Mouse (Mus musculus) erythroid progenitor cell, adult 5-6 weeks (primary cell): ENCODE results near the gene Psmc3ip. TPM values are rescaled to one million over a fixed set of nuclear protein-coding genes. Genes with fewer than 3 reads are reported as not detected.

ENCODE experiments used
- ATAC-seq: replicated peaks from 2 replicates; pipeline ENCODE4 v1.8.0; 2016; ENCODE audit warnings: moderate number of reproducible peaks, mild to moderate bottlenecking, moderate TSS enrichment, inconsistent platforms; ENCODE audit not compliant: poor library complexity, low FRiP score, severe bottlenecking
- total RNA-seq, 2 experiments: library from RNA; stranded (forward) in 1 of 2; stranded (reverse) in 1 of 2; fragments of 150-400 nt in 1 of 2; fragments of 186-747, 209-891 nt in 1 of 2; gene quantifications; 2 replicates each; pipeline versions ENCODE4 v1.2.3 to v1.2.4; 2015 to 2017; ENCODE audit warnings: low replicate concordance in 2 of 2

Psmc3ip gene
- total RNA-seq, 2 experiments from 2014 or later, result 5.9 to 29.0 TPM

DNA sequence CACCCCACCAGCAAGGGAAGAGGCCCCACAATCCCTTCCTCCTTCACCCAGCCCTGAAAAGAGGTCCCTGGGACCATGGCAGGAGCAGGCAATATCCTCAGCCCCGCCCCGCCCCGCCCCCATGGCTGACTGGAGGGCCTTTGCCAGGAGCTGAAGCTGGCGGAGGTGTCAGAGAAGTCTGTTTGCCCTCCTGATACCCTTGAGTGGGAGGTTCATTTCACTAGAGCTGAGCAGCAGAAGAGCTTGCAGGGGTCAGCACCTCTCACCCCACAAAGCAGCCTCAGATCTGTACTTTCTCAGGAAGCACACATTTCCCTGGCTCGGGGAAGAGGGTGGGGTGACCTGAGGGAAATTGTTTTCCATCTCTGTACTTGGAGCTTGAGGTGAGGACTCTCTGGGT lies 36.5 kb downstream of the Psmc3ip start:
- no peak for ATAC-seq

DNA sequence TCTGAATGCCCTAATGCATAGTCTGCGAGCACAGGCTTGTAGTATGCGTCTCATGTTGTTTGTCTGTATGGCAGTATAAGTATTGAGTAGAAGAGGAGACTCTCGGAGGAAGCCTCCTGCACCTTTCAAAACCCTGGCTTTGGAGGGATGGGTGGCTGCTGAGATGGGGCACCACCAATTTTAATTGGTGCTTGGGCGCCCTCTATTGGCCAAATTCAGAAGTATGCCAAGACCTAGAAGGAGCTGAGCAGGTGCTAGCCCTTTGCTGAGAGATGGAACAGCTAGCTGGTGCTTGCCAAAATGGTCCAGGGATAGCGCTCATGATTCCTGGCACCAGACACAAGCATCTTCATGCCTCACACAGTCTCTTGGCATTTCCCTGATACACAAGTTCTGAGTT lies 37.4 kb downstream of the Psmc3ip start:
- peak; percentile 67 for ATAC-seq

DNA sequence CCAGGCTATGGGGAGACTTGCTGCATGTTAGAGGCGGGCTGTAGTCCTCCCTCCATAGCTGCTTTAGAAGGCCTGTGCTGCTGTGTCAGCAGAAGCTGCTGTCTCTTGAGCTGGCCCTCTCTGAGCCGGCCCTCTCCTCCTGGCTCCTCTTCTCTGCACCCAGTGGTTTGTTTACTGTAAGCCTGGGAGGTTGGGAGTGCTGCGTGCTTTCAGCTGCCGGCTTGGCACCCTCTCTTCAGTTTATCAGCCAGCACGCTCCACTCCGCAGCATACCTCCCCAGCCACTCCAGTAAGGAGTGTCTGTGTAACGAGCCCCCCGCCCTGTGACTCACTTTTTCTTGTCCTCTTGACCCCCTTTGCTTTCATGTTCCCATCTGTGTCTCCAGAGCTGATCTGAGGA lies 38.4 kb downstream of the Psmc3ip start:
- no peak for ATAC-seq

DNA sequence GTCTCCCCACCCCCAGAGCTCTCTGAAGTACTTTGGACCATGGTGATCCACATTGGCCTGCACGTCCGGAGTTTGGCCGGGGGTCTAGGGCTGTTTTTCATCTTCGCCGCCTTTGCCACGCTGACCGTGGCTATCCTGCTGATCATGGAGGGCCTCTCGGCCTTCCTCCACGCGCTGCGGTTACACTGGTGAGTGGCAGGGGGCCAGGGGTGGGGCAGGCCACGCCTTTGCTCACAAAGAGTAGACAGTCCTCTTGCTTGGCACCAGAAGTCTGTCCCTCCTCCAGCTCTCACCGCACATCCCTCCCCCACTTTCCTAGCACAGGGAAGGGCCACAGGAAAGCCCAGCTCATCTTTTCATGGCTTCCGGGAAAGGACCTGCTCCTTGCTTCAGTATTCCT lies 39.8 kb downstream of the Psmc3ip start:
- ATAC-seq, result no peak

DNA sequence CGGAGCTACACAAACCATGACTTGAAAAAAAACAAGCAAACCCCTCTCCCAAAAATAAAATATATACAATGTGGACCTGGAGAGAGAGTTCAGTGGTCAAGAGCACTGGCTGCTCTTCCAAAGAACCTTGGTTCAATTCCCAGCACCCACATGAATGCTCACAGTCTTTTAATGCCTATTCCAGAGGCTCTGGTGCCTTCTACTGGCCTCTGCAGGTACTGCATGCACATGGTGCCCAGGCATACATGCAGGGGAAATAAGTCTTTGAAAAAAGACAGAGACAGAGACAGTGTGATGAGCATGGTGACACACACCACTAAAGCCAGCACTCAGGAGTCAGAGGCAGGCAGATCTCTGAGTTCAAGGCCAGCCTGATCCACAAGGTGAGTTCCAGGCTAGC lies 41.3 kb downstream of the Psmc3ip start:
- no peak for ATAC-seq

DNA sequence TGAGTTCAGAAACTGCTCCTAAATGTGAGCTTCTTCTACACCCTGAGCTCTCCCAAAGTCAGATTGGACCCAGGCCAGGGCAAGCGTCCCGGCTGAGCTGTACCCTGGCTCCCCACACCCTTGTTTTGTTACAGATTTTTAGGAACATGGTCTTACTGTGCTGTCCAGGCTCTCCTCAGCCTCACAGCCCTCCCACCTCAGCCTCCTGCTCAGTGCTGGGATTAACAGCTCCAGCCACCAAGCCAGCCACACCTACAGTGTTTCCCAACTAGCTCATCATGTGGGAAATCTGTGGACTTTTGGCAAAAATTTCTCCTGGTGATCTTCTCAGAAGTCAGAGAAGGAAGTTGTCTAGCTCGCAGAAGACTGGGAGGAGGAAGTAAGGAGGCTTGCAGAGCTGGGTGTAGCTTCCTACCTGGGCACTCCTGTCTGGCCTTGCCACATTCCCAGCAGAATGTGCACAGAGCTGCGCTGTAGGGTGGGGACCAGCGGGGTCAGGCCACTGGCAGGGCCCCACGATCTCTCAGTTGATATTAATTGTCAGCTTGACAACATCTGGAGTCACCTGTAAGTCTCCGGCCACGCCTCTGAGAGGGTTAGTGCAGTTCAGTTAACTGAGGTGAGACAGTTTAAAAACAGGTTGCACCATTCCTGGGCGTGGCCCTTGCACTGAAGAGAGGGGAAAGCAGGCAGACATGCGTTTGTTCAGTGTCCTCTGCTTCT lies 42.3 kb downstream of the Psmc3ip start:
- no peak for ATAC-seq

DNA sequence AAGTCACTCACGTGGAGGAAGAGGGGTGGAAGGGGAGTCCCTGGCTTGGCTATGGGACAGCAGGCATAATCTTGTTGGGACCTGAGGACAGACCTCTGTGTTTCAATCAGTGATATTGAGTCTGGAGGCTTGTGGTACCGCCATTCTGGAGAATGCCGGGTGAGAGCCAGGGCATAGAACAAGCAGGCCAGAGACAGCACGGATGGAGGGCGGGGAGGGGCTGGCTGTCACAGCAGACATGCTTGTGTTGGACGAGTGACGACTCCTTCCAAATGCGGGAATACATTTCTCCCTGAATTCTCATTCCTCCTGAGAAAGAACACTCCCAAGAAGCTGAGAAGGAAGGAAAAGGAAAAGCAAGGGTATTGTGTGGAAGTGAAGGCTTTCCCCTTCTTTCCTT lies 43.6 kb downstream of the Psmc3ip start:
- no peak for ATAC-seq

DNA sequence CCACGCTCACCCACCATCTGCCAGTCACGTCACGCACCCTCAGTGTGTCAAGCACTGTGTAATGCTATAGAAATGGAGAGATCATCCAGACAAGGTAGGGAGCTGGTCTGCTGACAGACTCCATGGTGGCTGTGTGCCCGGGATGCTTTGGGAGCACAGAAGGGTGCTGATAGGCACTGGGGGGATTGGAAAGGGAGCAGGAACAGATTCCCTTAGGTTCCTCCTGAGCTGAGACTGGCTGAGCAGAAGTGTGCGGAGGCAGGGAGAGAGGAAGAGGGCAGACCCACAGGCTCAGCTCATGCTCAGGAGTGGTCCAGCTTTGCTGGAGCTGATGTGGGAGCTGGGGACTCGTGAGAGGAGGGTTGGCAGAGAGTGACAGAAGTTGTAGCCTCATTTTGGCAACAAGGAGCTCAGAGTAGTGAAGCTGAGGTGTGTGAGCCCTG lies 44.2 kb downstream of the Psmc3ip start:
- ATAC-seq, result no peak

DNA sequence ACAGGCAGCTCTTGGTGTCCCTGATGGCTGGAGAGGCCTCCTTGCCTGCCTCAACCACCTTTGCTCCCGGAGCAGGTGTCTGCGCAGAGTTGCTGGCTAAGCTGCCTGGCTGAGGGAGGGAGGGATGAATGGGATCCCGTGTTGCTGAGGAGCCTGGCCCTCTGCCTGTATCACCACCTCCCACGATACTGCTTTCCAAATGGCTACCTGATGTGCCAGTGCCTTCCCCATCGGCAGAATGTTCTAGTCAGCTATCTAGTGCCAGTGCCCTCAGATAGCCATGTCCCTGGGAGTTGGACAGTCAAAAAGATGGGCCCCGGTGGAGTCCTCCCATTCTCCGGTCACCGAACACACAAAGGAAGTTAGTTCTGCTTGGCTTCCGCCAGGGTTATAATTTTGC lies 44.9 kb downstream of the Psmc3ip start:
- no peak for ATAC-seq

DNA sequence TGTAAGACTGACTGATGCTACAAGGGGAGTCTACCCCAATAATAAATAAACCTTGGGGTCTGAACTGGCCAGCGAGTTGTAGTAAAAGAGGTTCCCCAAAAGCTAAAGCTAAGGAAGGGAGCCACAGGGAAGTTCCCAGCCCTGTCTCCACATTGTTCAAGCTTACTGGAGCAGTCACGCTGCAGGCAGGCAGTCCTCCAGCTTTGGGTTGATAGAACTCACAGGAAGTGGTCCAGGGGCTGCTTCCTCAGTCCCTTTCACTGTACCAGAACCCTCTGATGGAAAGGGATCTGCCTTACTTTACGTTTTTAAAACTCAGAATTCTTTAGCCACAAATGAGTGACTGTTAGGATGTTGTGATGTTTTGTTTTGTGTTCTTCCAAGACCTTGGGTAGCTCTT lies 47.7 kb downstream of the Psmc3ip start:
- no peak for ATAC-seq

DNA sequence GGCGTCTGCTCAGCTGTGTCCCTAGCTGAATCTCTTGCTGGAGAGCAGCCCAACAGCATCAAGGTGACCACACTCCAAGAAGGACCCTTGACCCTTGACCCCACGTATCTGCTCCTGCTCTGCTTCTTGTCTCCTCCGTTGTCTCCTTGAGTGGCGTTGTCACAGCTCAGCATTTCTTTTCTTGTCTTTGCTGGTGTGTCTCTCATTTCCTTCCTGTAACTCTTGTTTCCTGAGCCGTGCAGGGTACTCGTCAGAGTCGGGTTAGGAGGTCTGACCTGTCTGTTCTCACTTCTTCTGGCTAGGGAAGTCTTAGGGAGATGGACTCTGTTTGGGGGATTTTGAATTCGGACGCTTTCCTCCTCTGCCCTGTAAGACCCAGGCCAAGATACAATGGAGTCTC lies 48.8 kb downstream of the Psmc3ip start:
- no peak for ATAC-seq

DNA sequence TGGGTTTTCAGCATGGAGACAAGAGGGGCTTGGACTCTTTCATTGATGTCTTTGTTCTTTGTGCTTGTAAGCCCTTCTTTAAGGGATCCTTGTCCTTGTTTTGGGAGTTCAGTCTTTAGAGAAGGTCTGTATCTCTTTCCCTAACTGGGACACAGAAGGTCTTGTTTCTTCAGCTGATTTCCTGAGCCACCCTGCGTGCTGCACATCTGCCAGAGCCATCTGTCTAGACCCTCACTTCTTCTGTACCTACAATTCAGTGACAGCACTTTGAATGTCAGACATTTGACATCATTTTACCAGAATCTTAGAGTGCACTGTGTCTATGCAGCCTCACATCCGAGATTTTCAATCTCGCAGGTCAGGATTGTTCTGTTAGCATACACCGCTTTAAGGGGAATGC lies 49.4 kb downstream of the Psmc3ip start:
- no peak for ATAC-seq

Other genes with a start within 250 kb of the Psmc3ip start
- 5.9 and 10.1 TPM in 2 replicates for gene Stat5b, start 244.7 kb downstream of the Psmc3ip start, total RNA-seq (2015; ENCODE audit: low replicate concordance)
- gene Stat5b, start 244.7 kb downstream of the Psmc3ip start, total RNA-seq (2017; ENCODE audit: low replicate concordance), result 7.0 and 10.3 TPM in 2 replicates
- 3.2 and 7.5 TPM in 2 replicates for gene Stat5a, start 236.1 kb downstream of the Psmc3ip start, total RNA-seq (2015; ENCODE audit: low replicate concordance)
- 5.3 and 5.4 TPM in 2 replicates for gene Stat5a, start 236.1 kb downstream of the Psmc3ip start, total RNA-seq (2017; ENCODE audit: low replicate concordance)
- gene Stat3, start 155.9 kb downstream of the Psmc3ip start, total RNA-seq (2015; ENCODE audit: low replicate concordance), result 31.0 and 31.4 TPM in 2 replicates
- gene Stat3, start 155.9 kb downstream of the Psmc3ip start, total RNA-seq (2017; ENCODE audit: low replicate concordance), result 26.2 and 26.6 TPM in 2 replicates
- gene Cavin1, start 124.5 kb downstream of the Psmc3ip start, total RNA-seq (2015; ENCODE audit: low replicate concordance), result not detected in 2 replicates
- gene Cavin1, start 124.5 kb downstream of the Psmc3ip start, total RNA-seq (2017; ENCODE audit: low replicate concordance), result not detected in 2 replicates
- gene Atp6v0a1, start 86.0 kb downstream of the Psmc3ip start, total RNA-seq (2015; ENCODE audit: low replicate concordance), result 316 and 341 TPM in 2 replicates
- gene Atp6v0a1, start 86.0 kb downstream of the Psmc3ip start, total RNA-seq (2017; ENCODE audit: low replicate concordance), result 355 and 494 TPM in 2 replicates
- 2.2 and 3.8 TPM in 2 replicates for gene Naglu, start 25.4 kb downstream of the Psmc3ip start, total RNA-seq (2015; ENCODE audit: low replicate concordance)
- gene Naglu, start 25.4 kb downstream of the Psmc3ip start, total RNA-seq (2017; ENCODE audit: low replicate concordance), result 4.5 and 9.9 TPM in 2 replicates
- gene Hsd17b1, start 17.0 kb downstream of the Psmc3ip start, total RNA-seq (2015; ENCODE audit: low replicate concordance), result 2.2 TPM in 1 of 2 replicates, not detected in the other
- 0.26 TPM in 1 of 2 replicates, not detected in the other for gene Hsd17b1, start 17.0 kb downstream of the Psmc3ip start, total RNA-seq (2017; ENCODE audit: low replicate concordance)
- 2.5 and 3.8 TPM in 2 replicates for gene Coasy, start 12.9 kb downstream of the Psmc3ip start, total RNA-seq (2015; ENCODE audit: low replicate concordance)
- gene Coasy, start 12.9 kb downstream of the Psmc3ip start, total RNA-seq (2017; ENCODE audit: low replicate concordance), result 1.7 and 6.8 TPM in 2 replicates
- 36.0 and 43.6 TPM in 2 replicates for gene Mlx, start 8.2 kb downstream of the Psmc3ip start, total RNA-seq (2015; ENCODE audit: low replicate concordance)
- 16.8 and 26.4 TPM in 2 replicates for gene Mlx, start 8.2 kb downstream of the Psmc3ip start, total RNA-seq (2017; ENCODE audit: low replicate concordance)
- 24.5 and 25.6 TPM in 2 replicates for gene Retreg3, start 24.5 kb upstream of the Psmc3ip start, total RNA-seq (2015; ENCODE audit: low replicate concordance)
- 38.7 and 57.9 TPM in 2 replicates for gene Retreg3, start 24.5 kb upstream of the Psmc3ip start, total RNA-seq (2017; ENCODE audit: low replicate concordance)
- 29.3 and 38.2 TPM in 2 replicates for gene Tubg1, start 24.5 kb upstream of the Psmc3ip start, total RNA-seq (2015; ENCODE audit: low replicate concordance)
- gene Tubg1, start 24.5 kb upstream of the Psmc3ip start, total RNA-seq (2017; ENCODE audit: low replicate concordance), result 30.8 and 40.7 TPM in 2 replicates
- gene Tubg2, start 60.5 kb upstream of the Psmc3ip start, total RNA-seq (2015; ENCODE audit: low replicate concordance), result not detected in 2 replicates
- not detected in 2 replicates for gene Tubg2, start 60.5 kb upstream of the Psmc3ip start, total RNA-seq (2017; ENCODE audit: low replicate concordance)
- not detected in 2 replicates for gene Cntnap1, start 75.1 kb upstream of the Psmc3ip start, total RNA-seq (2015; ENCODE audit: low replicate concordance)
- not detected in 2 replicates for gene Cntnap1, start 75.1 kb upstream of the Psmc3ip start, total RNA-seq (2017; ENCODE audit: low replicate concordance)
- not detected in 2 replicates for gene Plekhh3, start 75.9 kb upstream of the Psmc3ip start, total RNA-seq (2015; ENCODE audit: low replicate concordance)
- gene Plekhh3, start 75.9 kb upstream of the Psmc3ip start, total RNA-seq (2017; ENCODE audit: low replicate concordance), result not detected in 2 replicates
- gene Ccr10, start 80.0 kb upstream of the Psmc3ip start, total RNA-seq (2015; ENCODE audit: low replicate concordance), result not detected in 2 replicates
- gene Ccr10, start 80.0 kb upstream of the Psmc3ip start, total RNA-seq (2017; ENCODE audit: low replicate concordance), result not detected in 2 replicates
- 32.3 and 58.4 TPM in 2 replicates for gene Ezh1, start 131.0 kb upstream of the Psmc3ip start, total RNA-seq (2015; ENCODE audit: low replicate concordance)
- gene Ezh1, start 131.0 kb upstream of the Psmc3ip start, total RNA-seq (2017; ENCODE audit: low replicate concordance), result 43.8 and 53.9 TPM in 2 replicates
- gene Ramp2, start 150.6 kb upstream of the Psmc3ip start, total RNA-seq (2015; ENCODE audit: low replicate concordance), result not detected in 2 replicates
- not detected in 2 replicates for gene Ramp2, start 150.6 kb upstream of the Psmc3ip start, total RNA-seq (2017; ENCODE audit: low replicate concordance)
- 133 and 142 TPM in 2 replicates for gene Vps25, start 158.3 kb upstream of the Psmc3ip start, total RNA-seq (2015; ENCODE audit: low replicate concordance)
- gene Vps25, start 158.3 kb upstream of the Psmc3ip start, total RNA-seq (2017; ENCODE audit: low replicate concordance), result 27.3 and 31.7 TPM in 2 replicates
- 0.72 and 5.9 TPM in 2 replicates for gene Wnk4, start 165.1 kb upstream of the Psmc3ip start, total RNA-seq (2015; ENCODE audit: low replicate concordance)
- 2.8 and 3.1 TPM in 2 replicates for gene Wnk4, start 165.1 kb upstream of the Psmc3ip start, total RNA-seq (2017; ENCODE audit: low replicate concordance)
- gene Cntd1, start 183.6 kb upstream of the Psmc3ip start, total RNA-seq (2015; ENCODE audit: low replicate concordance), result 5.8 and 10.1 TPM in 2 replicates
- 11.1 and 11.6 TPM in 2 replicates for gene Cntd1, start 183.6 kb upstream of the Psmc3ip start, total RNA-seq (2017; ENCODE audit: low replicate concordance)
- gene Coa3, start 183.7 kb upstream of the Psmc3ip start, total RNA-seq (2015; ENCODE audit: low replicate concordance), result 19.8 and 33.1 TPM in 2 replicates
- gene Coa3, start 183.7 kb upstream of the Psmc3ip start, total RNA-seq (2017; ENCODE audit: low replicate concordance), result 5.3 and 16.2 TPM in 2 replicates
- 71.4 and 72.5 TPM in 2 replicates for gene Becn1, start 206.8 kb upstream of the Psmc3ip start, total RNA-seq (2015; ENCODE audit: low replicate concordance)
- gene Becn1, start 206.8 kb upstream of the Psmc3ip start, total RNA-seq (2017; ENCODE audit: low replicate concordance), result 273 TPM in 2 replicates
- 425 and 456 TPM in 2 replicates for gene Psme3, start 220.8 kb upstream of the Psmc3ip start, total RNA-seq (2015; ENCODE audit: low replicate concordance)
- 261 and 313 TPM in 2 replicates for gene Psme3, start 220.8 kb upstream of the Psmc3ip start, total RNA-seq (2017; ENCODE audit: low replicate concordance)
- gene Aoc2, start 229.6 kb upstream of the Psmc3ip start, total RNA-seq (2015; ENCODE audit: low replicate concordance), result 25.2 and 38.6 TPM in 2 replicates
- gene Aoc2, start 229.6 kb upstream of the Psmc3ip start, total RNA-seq (2017; ENCODE audit: low replicate concordance), result 12.8 and 18.9 TPM in 2 replicates
- 2.5 TPM in 1 of 2 replicates, not detected in the other for gene Aoc3, start 235.2 kb upstream of the Psmc3ip start, total RNA-seq (2015; ENCODE audit: low replicate concordance)
- gene Aoc3, start 235.2 kb upstream of the Psmc3ip start, total RNA-seq (2017; ENCODE audit: low replicate concordance), result 0.51 TPM in 1 of 2 replicates, not detected in the other